Mouse (Mus musculus) lung, postnatal 0 days (tissue): ENCODE data around the gene Fam19a2. TPM values are rescaled to one million over a fixed set of nuclear protein-coding genes. Genes with fewer than 3 reads are reported as not detected.

Experiments used
- ATAC-seq: fragments of 200-750 bp; cut with Nextera tagmentation; 2 replicates; pipeline ENCODE4 v1.8.0; 2017; ENCODE audit warnings: moderate library complexity
- DNase-seq: peaks from one replicate; pipeline ENCODE4 v3.0.0-alpha.2; 2016; ENCODE audit warnings: low spot score
- H3K27ac ChIP-seq: fragments of 300-500 bp; sonication (generic); 2 replicates; pipeline ENCODE4 v1.5.1; 2014; ENCODE audit warnings: antibody characterized with exemption, mild to moderate bottlenecking, low read length, mixed read lengths
- H3K27me3 ChIP-seq: fragments of 300-500 bp; sonication (generic); replicated peaks from 2 replicates; pipeline ENCODE4 v1.6.1; 2014; ENCODE audit warnings: low read length, mixed read lengths; ENCODE audit not compliant: insufficient read depth
- H3K36me3 ChIP-seq: fragments of 300-500 bp; sonication (generic); 2 replicates; pipeline ENCODE4 v1.6.1; 2014; ENCODE audit warnings: low read length, mixed read lengths; ENCODE audit not compliant: insufficient read depth
- H3K4me1 ChIP-seq: fragments of 300-500 bp; sonication (generic); 2 replicates; pipeline ENCODE4 v1.6.1; 2014; ENCODE audit warnings: antibody characterized with exemption, low read depth, low read length, mixed read lengths; ENCODE audit not compliant: insufficient read depth
- H3K4me2 ChIP-seq: fragments of 300-500 bp; sonication (generic); replicated peaks from 2 replicates; pipeline ENCODE4 v1.6.1; 2014; ENCODE audit warnings: low read depth, mild to moderate bottlenecking, low read length, moderate library complexity, mixed read lengths
- H3K4me3 ChIP-seq: fragments of 300-500 bp; sonication (generic); 2 replicates; pipeline ENCODE4 v1.5.1; 2014; ENCODE audit warnings: low read depth, low read length
- H3K9ac ChIP-seq: fragments of 300-500 bp; sonication (generic); replicated peaks from 2 replicates; pipeline ENCODE4 v1.6.1; 2014; ENCODE audit warnings: low read depth, mild to moderate bottlenecking
- H3K9me3 ChIP-seq: fragments of 300-500 bp; sonication (generic); 2 replicates; pipeline ENCODE4 v1.6.1; 2016; ENCODE audit warnings: low read length, mixed read lengths
- CTCF ChIP-seq: IDR thresholded peaks from 2 replicates; pipeline ENCODE4 v1.5.1; 2016; ENCODE audit warnings: antibody characterized with exemption, mild to moderate bottlenecking
- EP300 ChIP-seq: IDR thresholded peaks from 2 replicates; pipeline ENCODE4 v1.6.1; 2016; ENCODE audit warnings: antibody characterized with exemption, mild to moderate bottlenecking, control low read depth
- WGBS: fragments of 180-500 bp; shearing (Covaris S2); extraction: QIAGEN DNeasy Blood & Tissue Kit; methylation state at CpG from one replicate; pipeline ENCODE4 v1.1.7; 2014; 5-methylcytosine and 5-hydroxymethylcytosine counted together
- polyA plus RNA-seq: library from polyadenylated mRNA; unstranded; fragments of >200 nt; fragmentation: Nextera tagmentation; extraction: Ambion mirVana; gene quantifications from 2 replicates; pipeline ENCODE4 v1.2.1, GENCODE M21; 2015

Fam19a2 gene
- polyA plus RNA-seq, 1 experiment from 2014 or later, result 0.24 TPM

GRCm38 (mm10) chr10:123605671-123606070, 341.9 kb downstream of the Fam19a2 start:
- Histone ChIP-seq H3K27me3 (no peaks in the 10 kb centered on the region), H3K9me3 (no peaks in the 10 kb centered on the region), H3K4me3 (no peak overlapping the region), H3K27ac (no peak overlapping the region), H3K36me3 (no peaks in the 10 kb centered on the region), H3K4me1 (no peaks in the 10 kb centered on the region), H3K4me2 (no peak overlapping the region), H3K9ac (no peak overlapping the region)
- WGBS, result 15% methylated on average over 2 of the region's 2 CpGs
- DNase-seq (no peak), ATAC-seq (no peak)
- no peak for TF ChIP-seq EP300
- no peak for TF ChIP-seq CTCF

- DNase-seq (no peak), ATAC-seq (no peak)
- no peak overlapping the region for H3K4me2 ChIP-seq
- no peak overlapping the region for H3K9ac ChIP-seq
- TF ChIP-seq CTCF (no peak), EP300 (no peak)
- H3K9me3 ChIP-seq, result no peaks in the 10 kb centered on the region
- no peaks in the 10 kb centered on the region for H3K4me1 ChIP-seq
- H3K27ac ChIP-seq, result no peak overlapping the region
- H3K4me3 ChIP-seq, result no peak overlapping the region
- no peaks in the 10 kb centered on the region for H3K27me3 ChIP-seq
- no peaks in the 10 kb centered on the region for H3K36me3 ChIP-seq
- 84% methylated on average over 2 of the region's 2 CpGs for WGBS
Measured at GRCm38 (mm10) chr10:123626691-123627090, 362.9 kb downstream of the Fam19a2 start.

GRCm38 (mm10) chr10:123629248-123629744, 365.5 kb downstream of the Fam19a2 start:
- TF ChIP-seq CTCF (no peak), EP300 (no peak)
- Histone ChIP-seq H3K4me2 (no peak overlapping the region), H3K36me3 (no peaks in the 10 kb centered on the region), H3K4me1 (no peaks in the 10 kb centered on the region), H3K27me3 (no peaks in the 10 kb centered on the region), H3K4me3 (no peak overlapping the region), H3K9ac (no peak overlapping the region), H3K9me3 (no peaks in the 10 kb centered on the region), H3K27ac (no peak overlapping the region)
- 76% methylated on average over 5 of the region's 5 CpGs for WGBS
- ATAC-seq (no peak), DNase-seq (no peak)

- DNase-seq, result no peak
- TF ChIP-seq EP300, result no peak
- no peak for TF ChIP-seq CTCF
- no peaks in the 10 kb centered on the region for H3K27me3 ChIP-seq
- no peak overlapping the region for H3K4me2 ChIP-seq
- no peak for ATAC-seq
- no peak overlapping the region for H3K9ac ChIP-seq
- no peaks in the 10 kb centered on the region for H3K4me1 ChIP-seq
- no peaks in the 10 kb centered on the region for H3K9me3 ChIP-seq
- no peak overlapping the region for H3K4me3 ChIP-seq
- WGBS, result 29% methylated on average over 5 of the region's 5 CpGs
- H3K27ac ChIP-seq, result no peak overlapping the region
- H3K36me3 ChIP-seq, result no peaks in the 10 kb centered on the region
Measured at GRCm38 (mm10) chr10:123632029-123632428, 368.2 kb downstream of the Fam19a2 start.

- TF ChIP-seq EP300, result no peak
- no peak for TF ChIP-seq CTCF
- DNase-seq, result no peak
- Histone ChIP-seq H3K36me3 (no peaks in the 10 kb centered on the region), H3K27ac (no peak overlapping the region), H3K4me2 (no peak overlapping the region), H3K9me3 (no peaks in the 10 kb centered on the region), H3K4me3 (no peak overlapping the region), H3K9ac (no peak overlapping the region), H3K27me3 (no peaks in the 10 kb centered on the region), H3K4me1 (no peaks in the 10 kb centered on the region)
- 83% methylated on average over 5 of the region's 5 CpGs for WGBS
- no peak for ATAC-seq
Measured at GRCm38 (mm10) chr10:123636655-123637054, 372.9 kb downstream of the Fam19a2 start.

- ATAC-seq (no peak), DNase-seq (no peak)
- Histone ChIP-seq H3K4me2 (no peak overlapping the region), H3K27me3 (no peaks in the 10 kb centered on the region), H3K36me3 (no peaks in the 10 kb centered on the region), H3K9me3 (no peaks in the 10 kb centered on the region), H3K9ac (no peak overlapping the region), H3K4me1 (no peaks in the 10 kb centered on the region), H3K4me3 (no peak overlapping the region), H3K27ac (no peak overlapping the region)
- TF ChIP-seq CTCF (no peak), EP300 (no peak)
Measured at GRCm38 (mm10) chr10:123637496-123637895, 373.7 kb downstream of the Fam19a2 start.

- 84% methylated on average over 4 of the region's 4 CpGs for WGBS
- no peak for TF ChIP-seq EP300
- peak; percentile 13; the same call in 1 of the 2 replicates for TF ChIP-seq CTCF
- no peak for ATAC-seq
Measured at GRCm38 (mm10) chr10:123645568-123645967, 381.8 kb downstream of the Fam19a2 start.

More at GRCm38 (mm10) chr10:123645568-123645967, 381.8 kb downstream of the Fam19a2 start:
- H3K9me3 ChIP-seq, result no peaks in the 10 kb centered on the region
- no peak for DNase-seq
- no peak overlapping the region for H3K4me3 ChIP-seq
- no peak overlapping the region for H3K9ac ChIP-seq
- no peaks in the 10 kb centered on the region for H3K27me3 ChIP-seq
- no peak overlapping the region for H3K4me2 ChIP-seq
- no peaks in the 10 kb centered on the region for H3K36me3 ChIP-seq
- H3K27ac ChIP-seq, result no peak overlapping the region
- H3K4me1 ChIP-seq, result no peaks in the 10 kb centered on the region
